Mouse (Mus musculus): ENCODE measurements around the gene Adgrv1.

GRCm38 (mm10) chr13:81050911-81051310 is 582.0 kb downstream of the Adgrv1 start:
- TF ChIP-seq GATA1 (IDR thresholded peaks at IDR 0.05; ENCODE audit: low read length) (no peak), TAL1 (IDR thresholded peaks at IDR 0.05; ENCODE audit: low read length) (no peak)
